Mouse (Mus musculus): ENCODE data around the gene H2al1k. TPM values are rescaled to one million over a fixed set of nuclear protein-coding genes. Genes with fewer than 3 reads are reported as not detected.
A peak's percentile ranks its signal among the peaks of the same experiment; 100 is the strongest.
"Not testable (repeated sequence)": the region's sequence is repeated elsewhere in the genome, so short reads cannot be mapped to it uniquely, and the experiment has no call there.

H2al1k gene
- not detected in 2 replicates for polyA plus RNA-seq (2014; fragmentation: Nextera tagmentation; extraction: Ambion mirVana)

GRCm38 (mm10) chrX:9350327-9350726, at the start of gene H2al1k:
TSS of gene H2al1k (plus strand) at chrX:9350627.
- H3K4me1 ChIP-seq (replicated peaks; ENCODE audit: control insufficient read depth, insufficient read depth, low read length); H3K9ac ChIP-seq (ENCODE audit: low read depth, low read length); ATAC-seq (ENCODE audit: low FRiP score); H3K4me2 ChIP-seq (replicated peaks; ENCODE audit: low read depth, low read length); H3K9me3 ChIP-seq (ENCODE audit: control insufficient read depth, low read length); H3K27me3 ChIP-seq (ENCODE audit: control insufficient read depth, insufficient read depth, low read length); H3K36me3 ChIP-seq (ENCODE audit: control insufficient read depth, insufficient read depth, low read length); H3K27ac ChIP-seq (ENCODE audit: low read depth, low read length); DNase-seq (ENCODE audit: low spot score); H3K4me3 ChIP-seq (ENCODE audit: low read depth, low read length): not testable (repeated sequence)
- WGBS = no CpG with 5 or more reads among the region's 2 CpGs

- Histone ChIP-seq H3K27ac (ENCODE audit: low read depth, low read length) (no peak overlapping the region), H3K4me2 (replicated peaks; ENCODE audit: low read depth, low read length) (no peak overlapping the region), H3K27me3 (ENCODE audit: control insufficient read depth, insufficient read depth, low read length) (no peaks in the 10 kb centered on the region), H3K4me1 (replicated peaks; ENCODE audit: control insufficient read depth, insufficient read depth, low read length) (no peaks in the 10 kb centered on the region), H3K9ac (ENCODE audit: low read depth, low read length) (no peak overlapping the region), H3K36me3 (ENCODE audit: control insufficient read depth, insufficient read depth, low read length) (no peaks in the 10 kb centered on the region), H3K9me3 (ENCODE audit: control insufficient read depth, low read length) (no peaks in the 10 kb centered on the region), H3K4me3 (ENCODE audit: low read depth, low read length) (no peak overlapping the region)
- no peak for DNase-seq (ENCODE audit: low spot score)
- 92% methylated on average over 5 of the region's 5 CpGs for WGBS
- ATAC-seq (ENCODE audit: low FRiP score) = no peak
Measured at GRCm38 (mm10) chrX:9302791-9303190, 47.6 kb upstream of the H2al1k start.

- WGBS = 74% methylated on average over 1 of the region's 1 CpGs
- H3K36me3 ChIP-seq (ENCODE audit: control insufficient read depth, insufficient read depth, low read length) = no peaks in the 10 kb centered on the region
- no peaks in the 10 kb centered on the region for H3K9me3 ChIP-seq (ENCODE audit: control insufficient read depth, low read length)
- no peak overlapping the region for H3K9ac ChIP-seq (ENCODE audit: low read depth, low read length)
- H3K4me1 ChIP-seq (replicated peaks; ENCODE audit: control insufficient read depth, insufficient read depth, low read length) = no peaks in the 10 kb centered on the region
- ATAC-seq (ENCODE audit: low FRiP score) = no peak
- H3K4me3 ChIP-seq (ENCODE audit: low read depth, low read length) = no peak overlapping the region
- H3K27ac ChIP-seq (ENCODE audit: low read depth, low read length) = no peak overlapping the region
- no peak overlapping the region for H3K4me2 ChIP-seq (replicated peaks; ENCODE audit: low read depth, low read length)
- H3K27me3 ChIP-seq (ENCODE audit: control insufficient read depth, insufficient read depth, low read length) = no peaks in the 10 kb centered on the region
- no peak for DNase-seq (ENCODE audit: low spot score)
Measured at GRCm38 (mm10) chrX:9303455-9303854, 47.0 kb upstream of the H2al1k start.

- H3K9ac ChIP-seq (ENCODE audit: low read depth, low read length); H3K36me3 ChIP-seq (ENCODE audit: control insufficient read depth, insufficient read depth, low read length); H3K27ac ChIP-seq (ENCODE audit: low read depth, low read length); H3K4me1 ChIP-seq (replicated peaks; ENCODE audit: control insufficient read depth, insufficient read depth, low read length); ATAC-seq (ENCODE audit: low FRiP score); H3K4me2 ChIP-seq (replicated peaks; ENCODE audit: low read depth, low read length); DNase-seq (ENCODE audit: low spot score); H3K9me3 ChIP-seq (ENCODE audit: control insufficient read depth, low read length); H3K4me3 ChIP-seq (ENCODE audit: low read depth, low read length); H3K27me3 ChIP-seq (ENCODE audit: control insufficient read depth, insufficient read depth, low read length): not testable (repeated sequence)
Measured at GRCm38 (mm10) chrX:9316457-9316856, 34.0 kb upstream of the H2al1k start.

GRCm38 (mm10) chrX:9327954-9328353, 22.5 kb upstream of the H2al1k start:
- not testable (repeated sequence) for DNase-seq (ENCODE audit: low spot score); H3K4me3 ChIP-seq (ENCODE audit: low read depth, low read length); H3K27me3 ChIP-seq (ENCODE audit: control insufficient read depth, insufficient read depth, low read length); H3K9ac ChIP-seq (ENCODE audit: low read depth, low read length); H3K4me2 ChIP-seq (replicated peaks; ENCODE audit: low read depth, low read length); H3K9me3 ChIP-seq (ENCODE audit: control insufficient read depth, low read length); ATAC-seq (ENCODE audit: low FRiP score); H3K36me3 ChIP-seq (ENCODE audit: control insufficient read depth, insufficient read depth, low read length); H3K4me1 ChIP-seq (replicated peaks; ENCODE audit: control insufficient read depth, insufficient read depth, low read length); H3K27ac ChIP-seq (ENCODE audit: low read depth, low read length)
- WGBS = 92% methylated on average over 21 of the region's 26 CpGs

- not testable (repeated sequence) for H3K4me3 ChIP-seq (ENCODE audit: low read depth, low read length); ATAC-seq (ENCODE audit: low FRiP score); H3K27ac ChIP-seq (ENCODE audit: low read depth, low read length); H3K9me3 ChIP-seq (ENCODE audit: control insufficient read depth, low read length); H3K36me3 ChIP-seq (ENCODE audit: control insufficient read depth, insufficient read depth, low read length); H3K4me2 ChIP-seq (replicated peaks; ENCODE audit: low read depth, low read length); H3K4me1 ChIP-seq (replicated peaks; ENCODE audit: control insufficient read depth, insufficient read depth, low read length); H3K9ac ChIP-seq (ENCODE audit: low read depth, low read length); DNase-seq (ENCODE audit: low spot score); H3K27me3 ChIP-seq (ENCODE audit: control insufficient read depth, insufficient read depth, low read length)
- WGBS = 92% methylated on average over 12 of the region's 12 CpGs
Measured at GRCm38 (mm10) chrX:9332366-9332962, 18.0 kb upstream of the H2al1k start.

- H3K36me3 ChIP-seq (ENCODE audit: control insufficient read depth, insufficient read depth, low read length); H3K9me3 ChIP-seq (ENCODE audit: control insufficient read depth, low read length); H3K4me3 ChIP-seq (ENCODE audit: low read depth, low read length); H3K4me1 ChIP-seq (replicated peaks; ENCODE audit: control insufficient read depth, insufficient read depth, low read length); H3K27me3 ChIP-seq (ENCODE audit: control insufficient read depth, insufficient read depth, low read length); H3K4me2 ChIP-seq (replicated peaks; ENCODE audit: low read depth, low read length); H3K9ac ChIP-seq (ENCODE audit: low read depth, low read length); H3K27ac ChIP-seq (ENCODE audit: low read depth, low read length); ATAC-seq (ENCODE audit: low FRiP score): not testable (repeated sequence)
- WGBS = 68% methylated on average over 2 of the region's 2 CpGs
- peak; percentile 10 for DNase-seq (ENCODE audit: low spot score)
Measured at GRCm38 (mm10) chrX:9333035-9333434, 17.4 kb upstream of the H2al1k start.

GRCm38 (mm10) chrX:9334996-9335395, 15.4 kb upstream of the H2al1k start:
- H3K4me3 ChIP-seq (ENCODE audit: low read depth, low read length); H3K9ac ChIP-seq (ENCODE audit: low read depth, low read length); H3K36me3 ChIP-seq (ENCODE audit: control insufficient read depth, insufficient read depth, low read length); H3K27ac ChIP-seq (ENCODE audit: low read depth, low read length); DNase-seq (ENCODE audit: low spot score); H3K4me2 ChIP-seq (replicated peaks; ENCODE audit: low read depth, low read length); H3K9me3 ChIP-seq (ENCODE audit: control insufficient read depth, low read length); H3K27me3 ChIP-seq (ENCODE audit: control insufficient read depth, insufficient read depth, low read length); H3K4me1 ChIP-seq (replicated peaks; ENCODE audit: control insufficient read depth, insufficient read depth, low read length); ATAC-seq (ENCODE audit: low FRiP score): not testable (repeated sequence)
- 55% methylated on average over 1 of the region's 1 CpGs for WGBS

- H3K4me2 ChIP-seq (replicated peaks; ENCODE audit: low read depth, low read length); H3K9me3 ChIP-seq (ENCODE audit: control insufficient read depth, low read length); H3K27ac ChIP-seq (ENCODE audit: low read depth, low read length); H3K27me3 ChIP-seq (ENCODE audit: control insufficient read depth, insufficient read depth, low read length); H3K4me3 ChIP-seq (ENCODE audit: low read depth, low read length); ATAC-seq (ENCODE audit: low FRiP score); H3K9ac ChIP-seq (ENCODE audit: low read depth, low read length); H3K4me1 ChIP-seq (replicated peaks; ENCODE audit: control insufficient read depth, insufficient read depth, low read length); H3K36me3 ChIP-seq (ENCODE audit: control insufficient read depth, insufficient read depth, low read length): not testable (repeated sequence)
- peak; percentile 20 for DNase-seq (ENCODE audit: low spot score)
- no CpG with 5 or more reads among the region's 2 CpGs for WGBS
Measured at GRCm38 (mm10) chrX:9374012-9374411, 23.6 kb downstream of the H2al1k start.

Measured in hindbrain, embryonic 11.5 days (tissue).